Mouse (Mus musculus): ENCODE measurements at regions not wholly inside any gene's neighbourhood (a gene's known extent, or its start where the extent isn't known, plus 50 kb on each side); places are given as distances from the start of the nearest gene placed in this dataset.
A peak's percentile ranks its signal among the peaks of the same experiment; 100 is the strongest.

DNA sequence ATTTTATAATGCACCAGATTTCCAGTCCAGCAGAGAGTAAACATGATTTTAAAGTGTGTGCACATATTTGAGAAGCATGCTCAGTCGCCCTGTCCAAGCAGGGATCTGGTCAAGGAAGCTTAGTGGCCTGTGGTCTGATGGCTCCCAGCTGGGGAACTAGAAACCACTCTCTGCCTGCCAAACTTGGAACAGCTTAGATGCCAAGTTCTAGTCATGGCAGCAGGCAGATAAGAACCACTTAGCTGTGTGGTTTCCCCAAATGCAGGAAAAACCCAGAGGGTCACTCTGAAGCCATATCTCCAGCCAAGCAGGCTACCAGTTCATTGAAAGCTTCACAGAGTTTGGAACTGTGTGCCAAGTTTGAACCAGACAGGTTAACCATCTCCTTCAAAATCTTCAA lies 86.1 kb downstream of the Fam114a2 start:
- no peak for DNase-seq (ENCODE audit: low spot score)

DNA sequence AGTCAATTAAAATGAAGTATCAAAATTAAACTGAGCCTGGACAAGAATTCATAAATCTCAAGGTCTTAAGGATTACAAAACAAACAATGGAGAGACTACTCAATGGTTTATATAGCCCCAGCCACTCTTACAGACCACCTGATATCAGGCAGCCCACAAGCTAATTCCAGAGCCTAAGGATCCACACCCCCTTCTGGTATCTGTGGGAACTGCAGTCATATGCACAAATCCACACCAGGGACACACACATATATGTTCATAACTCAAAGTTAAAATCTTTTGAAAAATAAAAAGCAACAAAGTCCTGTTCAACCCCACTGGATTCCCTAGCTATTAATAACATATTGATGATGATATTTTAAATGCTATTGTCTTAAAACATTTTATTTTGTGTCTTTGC lies 86.5 kb downstream of the Fam114a2 start:
- no peak for DNase-seq (ENCODE audit: low spot score)

DNA sequence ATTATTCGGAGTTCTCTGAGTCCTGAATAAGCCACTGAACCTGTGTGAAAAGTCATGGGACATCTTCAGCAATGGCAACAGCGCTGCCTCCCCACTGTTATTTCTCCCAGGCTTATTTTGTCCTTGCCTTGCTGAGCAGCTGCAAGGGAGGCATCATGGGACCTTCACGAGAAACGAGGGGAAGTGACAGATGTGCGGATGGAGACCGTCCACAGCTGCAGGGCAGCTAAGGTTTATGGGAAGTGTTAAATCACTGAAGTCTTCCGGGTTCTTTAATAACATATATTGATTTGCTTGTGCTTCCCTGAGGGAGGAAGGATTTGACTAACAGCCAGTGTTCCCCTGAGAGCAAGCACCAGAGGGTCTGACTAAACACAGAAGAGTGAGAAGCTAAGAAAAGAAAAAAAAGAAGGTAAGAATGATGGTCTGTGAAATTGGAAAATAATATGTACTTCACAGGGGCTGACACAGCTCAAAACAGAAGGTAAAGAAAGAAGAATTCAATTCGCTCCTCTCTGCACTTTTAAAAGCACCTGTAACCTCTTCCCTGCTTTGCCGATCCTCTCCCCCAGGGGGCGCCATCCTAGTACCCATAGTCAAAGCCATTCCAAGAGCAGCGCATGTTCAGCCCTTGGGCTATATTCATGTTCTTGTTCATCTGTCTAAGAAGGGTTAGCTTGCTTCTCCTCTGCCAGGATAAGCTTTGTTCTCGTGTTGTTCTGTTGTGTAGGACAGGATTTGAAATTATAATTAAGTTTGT lies 92.2 kb downstream of the Fam114a2 start:
- peak; percentile 27 for DNase-seq (ENCODE audit: low spot score)

DNA sequence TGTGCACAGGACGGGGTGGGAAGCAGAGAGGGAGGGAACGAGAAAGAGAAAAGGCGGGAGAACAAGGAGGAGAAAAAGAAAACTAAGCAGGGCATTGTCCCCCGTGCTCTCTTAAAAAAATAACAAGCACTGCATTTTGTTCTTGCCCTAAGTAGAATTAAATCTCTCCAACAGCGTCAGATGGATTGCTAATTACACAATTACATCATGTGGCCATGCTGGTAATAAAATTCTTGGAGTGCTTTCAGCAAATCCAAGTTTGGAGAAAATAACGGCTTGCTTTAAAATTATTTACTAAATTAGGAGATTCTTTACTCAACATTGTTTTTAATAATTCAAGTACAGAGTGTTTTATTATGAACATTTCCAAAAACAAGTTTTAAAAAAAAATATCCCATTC lies 99.0 kb downstream of the Fam114a2 start:
- no peak for DNase-seq (ENCODE audit: low spot score)

DNA sequence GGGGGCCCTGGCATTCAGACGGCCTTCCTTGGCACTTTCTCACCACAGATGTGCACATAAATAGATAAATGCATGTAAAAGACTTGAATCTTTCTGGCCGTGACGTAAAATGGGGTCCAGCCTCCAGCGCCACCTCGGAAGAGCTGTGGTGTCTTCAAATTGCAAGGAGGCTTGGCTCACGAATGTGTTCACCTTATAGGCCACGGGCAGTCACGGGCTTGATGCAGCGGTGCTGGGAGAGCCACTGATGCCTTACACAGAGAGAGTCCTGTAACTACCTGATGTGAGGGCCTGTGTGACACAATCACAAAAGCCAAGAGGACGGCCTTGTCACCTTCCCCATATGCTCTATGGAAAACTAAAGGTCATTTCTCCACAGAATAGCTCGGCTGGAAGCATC lies 102.4 kb downstream of the Fam114a2 start:
- DNase-seq (ENCODE audit: low spot score), result no peak

DNA sequence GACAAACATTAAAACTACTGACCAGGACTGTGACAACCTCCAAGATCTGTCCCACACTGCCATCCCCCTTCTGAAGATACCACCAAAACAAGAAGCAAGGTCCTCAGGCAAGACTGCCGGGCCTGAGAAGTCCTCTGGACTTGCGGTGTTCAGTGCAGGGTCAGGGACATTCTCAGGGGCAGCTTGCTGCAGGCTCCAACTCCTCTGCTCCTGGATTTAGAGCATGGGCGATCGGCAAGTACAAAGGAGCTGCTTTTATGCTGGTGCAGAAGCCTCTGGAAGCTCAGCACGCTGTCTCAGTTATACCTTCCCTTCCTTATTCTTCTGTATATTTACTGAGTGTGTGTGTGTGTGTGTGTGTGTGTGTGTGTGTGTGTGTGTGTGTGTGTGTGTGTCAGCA lies 103.2 kb downstream of the Fam114a2 start:
- no peak for DNase-seq (ENCODE audit: low spot score)

DNA sequence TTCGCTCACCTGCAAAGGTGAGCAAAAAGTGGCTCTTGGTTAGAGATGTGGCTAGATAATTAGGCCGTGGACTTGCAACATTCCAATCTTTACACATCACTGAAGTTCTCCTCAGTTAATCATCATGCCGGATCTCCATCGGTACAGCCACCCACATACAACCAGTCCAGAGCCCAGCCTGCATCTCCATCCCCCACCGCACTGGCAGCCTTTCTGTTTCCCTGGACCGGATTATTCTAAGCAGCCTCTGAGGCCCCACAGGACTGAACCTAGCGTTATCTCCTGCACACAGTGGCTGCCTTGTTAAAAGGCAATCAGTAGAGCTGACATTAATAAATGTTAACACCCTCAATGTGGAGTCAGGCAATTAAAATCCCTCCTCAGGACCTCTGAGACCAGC lies 103.7 kb downstream of the Fam114a2 start:
- no peak for DNase-seq (ENCODE audit: low spot score)

DNA sequence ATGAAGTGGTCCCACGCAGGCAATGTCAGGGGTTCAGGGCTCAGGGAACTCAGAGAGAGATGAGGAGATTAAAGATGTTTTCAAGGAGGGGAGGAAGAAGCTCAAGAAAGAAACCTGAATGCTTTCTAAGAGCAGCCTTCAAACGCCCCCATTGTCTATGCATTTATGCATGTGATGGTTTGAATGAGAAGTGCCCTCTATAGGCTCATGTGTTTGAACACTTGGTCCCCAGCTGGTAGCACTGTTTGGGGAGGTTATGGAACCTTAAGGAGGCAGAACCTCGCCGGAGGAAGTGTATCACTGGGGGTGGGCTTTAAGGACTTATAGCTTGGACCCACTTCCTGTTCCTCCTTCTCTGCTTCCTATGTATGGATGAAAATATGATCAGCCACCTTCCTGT lies 105.1 kb downstream of the Fam114a2 start:
- no peak for DNase-seq (ENCODE audit: low spot score)

DNA sequence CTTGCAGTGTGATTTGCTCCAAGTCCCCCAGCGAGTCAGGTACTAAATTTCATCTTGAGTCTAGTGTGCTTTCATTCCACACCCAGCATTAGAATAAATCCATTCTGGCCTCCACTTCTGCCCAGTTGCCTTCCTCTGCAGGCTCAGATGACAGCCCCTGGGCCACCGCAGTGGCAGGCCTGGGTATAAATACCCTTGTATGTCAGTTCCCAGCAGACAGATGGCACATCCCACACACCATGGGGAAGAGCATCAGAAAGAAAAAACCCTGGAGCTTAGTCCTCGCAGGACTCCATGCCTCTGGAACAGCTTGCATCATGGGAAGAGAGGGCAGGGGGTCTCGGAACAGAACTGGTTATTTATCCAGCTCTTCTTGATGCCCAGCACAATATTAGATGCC lies 105.7 kb downstream of the Fam114a2 start:
- DNase-seq (ENCODE audit: low spot score), result no peak

DNA sequence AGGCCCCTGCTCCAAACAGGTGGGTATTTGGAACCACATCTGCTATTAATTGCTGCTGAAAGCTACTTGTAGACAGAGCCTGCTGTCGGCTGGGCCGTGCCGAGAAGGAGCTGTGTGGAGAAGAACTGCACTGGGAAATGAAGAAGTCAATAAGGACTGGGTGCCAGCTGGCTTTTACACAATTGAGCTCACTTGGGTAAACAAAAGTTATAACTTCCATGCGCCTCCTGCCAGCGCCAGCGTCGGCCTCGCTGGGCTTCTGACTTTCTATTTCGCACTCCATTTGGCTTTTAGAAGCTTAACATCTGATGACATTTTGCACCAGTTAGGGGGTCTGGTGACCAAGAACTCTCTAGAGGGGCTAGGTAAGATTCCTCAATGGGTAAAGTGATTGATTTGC lies 114.2 kb downstream of the Fam114a2 start:
- peak; percentile 9 for DNase-seq (ENCODE audit: low spot score)

DNA sequence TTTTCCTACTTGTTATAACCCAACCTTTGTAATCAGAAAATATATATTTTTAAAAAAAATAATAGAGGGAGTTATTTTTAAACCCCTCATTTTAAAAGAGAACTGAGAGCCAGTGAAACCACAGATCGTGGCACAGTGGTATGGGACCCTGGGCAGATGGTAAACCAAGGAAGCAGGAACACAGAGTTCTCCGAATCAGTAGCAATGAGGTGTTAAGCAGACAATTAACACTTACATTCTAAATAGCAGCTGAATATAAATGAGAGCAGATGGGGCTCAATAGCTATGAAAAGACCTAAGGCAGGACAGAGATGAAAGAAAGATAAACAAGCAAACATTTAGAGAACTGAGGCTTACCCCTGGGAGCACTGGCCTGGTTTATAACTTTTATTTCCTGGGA lies 116.8 kb downstream of the Fam114a2 start:
- no peak for DNase-seq (ENCODE audit: low spot score)

DNA sequence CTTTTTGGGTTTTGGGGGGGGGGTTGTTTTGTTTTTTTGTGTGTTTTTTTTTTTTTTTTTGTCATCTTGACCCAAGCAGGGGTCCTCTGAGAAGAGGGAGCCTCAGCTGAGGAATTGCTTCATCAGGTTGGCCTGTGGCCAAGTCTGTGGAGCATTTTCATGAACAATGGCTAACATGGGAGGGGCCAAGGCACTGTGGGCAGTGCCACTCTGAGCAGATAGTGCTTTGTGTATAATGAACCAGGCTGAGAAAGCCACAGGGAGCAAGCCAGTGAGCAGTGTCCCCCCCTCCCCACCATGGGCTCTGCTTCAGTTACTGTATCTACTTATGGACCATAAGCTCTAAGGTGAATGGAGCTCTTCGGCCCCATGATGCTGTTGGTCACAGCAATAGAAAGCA lies 119.1 kb downstream of the Fam114a2 start:
- DNase-seq (ENCODE audit: low spot score), result no peak

DNA sequence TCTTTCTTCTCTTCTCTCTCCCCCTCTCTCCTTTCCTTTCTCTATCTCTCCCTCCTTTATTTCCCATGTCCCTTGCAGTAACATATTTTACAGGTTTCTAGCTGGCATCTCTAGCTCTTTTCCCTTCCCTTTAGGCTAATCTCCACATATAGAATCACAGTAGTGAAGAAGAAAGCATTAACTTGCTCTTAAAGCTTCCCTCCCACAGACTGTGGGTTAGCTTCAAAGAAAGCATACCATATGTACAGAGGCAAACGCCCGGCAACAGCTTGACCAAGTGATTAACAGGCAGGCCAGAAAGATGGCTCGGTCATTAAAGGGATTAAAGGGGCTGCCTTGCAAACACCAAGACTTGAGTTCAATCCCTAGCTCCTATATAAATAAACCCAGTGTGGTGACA lies 122.0 kb downstream of the Fam114a2 start:
- DNase-seq (ENCODE audit: low spot score), result no peak

DNA sequence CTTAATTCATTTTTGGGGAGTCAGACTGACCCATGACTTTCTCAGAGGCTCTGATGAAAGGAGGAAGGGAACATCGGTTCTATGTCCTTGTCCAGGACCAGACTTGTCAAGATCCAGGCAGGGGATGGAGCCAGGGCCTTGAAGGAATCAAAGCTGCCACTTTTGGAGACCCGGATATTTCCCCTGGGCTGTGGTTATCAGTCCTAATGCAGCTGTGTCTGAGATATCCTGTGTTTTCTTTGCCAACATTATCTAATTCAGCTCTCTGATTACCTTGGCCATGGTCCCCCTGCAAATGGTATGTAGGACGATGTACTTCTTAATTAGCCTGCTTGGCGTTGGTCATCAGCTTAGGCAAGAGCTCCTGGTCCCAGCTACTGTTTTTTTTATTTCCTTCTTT lies 127.6 kb downstream of the Fam114a2 start:
- DNase-seq (ENCODE audit: low spot score), result peak; percentile 23

All from heart, adult 8-10 months (tissue).